Mouse (Mus musculus) small intestine, adult 2 months (tissue): ENCODE measurements at regions not wholly inside any gene's neighbourhood (a gene's known extent, or its start where the extent isn't known, plus 50 kb on each side); places are given as distances from the start of the nearest gene placed in this dataset.

Experiments
- CTCF ChIP-seq: fragments of 200-500 bp; IDR thresholded peaks from 2 replicates; pipeline ENCODE4 v1.5.1; 2012; ENCODE audit warnings: low read depth, mild to moderate bottlenecking, control low read depth, inconsistent platforms, low read length, moderate library complexity, mixed read lengths; ENCODE audit not compliant: insufficient replicate concordance, insufficient read length; ENCODE audit errors: extremely low read depth
- POLR2A ChIP-seq: fragments of 200-500 bp; IDR thresholded peaks from 2 replicates; pipeline ENCODE4 v1.6.1; 2012; ENCODE audit warnings: low read depth, mild to moderate bottlenecking, control low read depth, inconsistent platforms, low read length, moderate library complexity

DNA sequence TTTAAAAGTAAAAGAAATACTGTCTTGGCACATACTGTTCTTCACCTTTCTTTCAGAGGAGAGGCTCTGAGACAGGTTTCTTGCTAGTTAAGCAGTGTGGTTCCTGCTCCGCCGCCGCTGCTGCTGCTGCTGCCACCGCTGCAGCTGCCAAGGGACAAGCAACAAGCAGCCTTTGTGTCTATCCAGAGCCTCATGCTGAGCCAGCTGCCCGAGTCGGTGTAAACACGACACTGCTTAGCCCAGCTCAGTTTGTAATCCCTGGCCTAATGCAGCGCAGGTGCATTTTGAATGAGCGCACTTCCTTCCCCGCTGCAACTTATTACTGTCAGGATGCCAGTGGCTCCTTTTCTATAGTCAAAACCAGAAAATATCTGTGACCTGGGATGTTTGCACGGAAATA lies 97.1 kb upstream of the Zcchc13 start:
- TF ChIP-seq CTCF (no peak), POLR2A (no peak)
